Mouse (Mus musculus) limb, embryonic 12.5 days (tissue): ENCODE data around the gene Timp3. TPM values are rescaled to one million over a fixed set of nuclear protein-coding genes. Genes with fewer than 3 reads are reported as not detected.

Experiments
- ATAC-seq: fragments of 200-750 bp; cut with Nextera tagmentation; 2 replicates; pipeline ENCODE4 v1.8.0; 2017; ENCODE audit warnings: low read depth, moderate TSS enrichment; ENCODE audit not compliant: insufficient number of reproducible peaks, insufficient read depth, low FRiP score, low TSS enrichment
- H3K27ac ChIP-seq: fragments of 300-500 bp; sonication (generic); 2 replicates; pipeline ENCODE4 v1.5.1; 2016; ENCODE audit warnings: mild to moderate bottlenecking, moderate library complexity
- H3K27me3 ChIP-seq: fragments of 300-500 bp; sonication (generic); 2 replicates; pipeline ENCODE4 v1.6.1; 2016; ENCODE audit warnings: mild to moderate bottlenecking, moderate library complexity
- H3K36me3 ChIP-seq: fragments of 300-500 bp; sonication (generic); 2 replicates; pipeline ENCODE4 v1.6.1; 2016; ENCODE audit warnings: mild to moderate bottlenecking, moderate library complexity
- H3K4me1 ChIP-seq: fragments of 300-500 bp; sonication (generic); replicated peaks from 2 replicates; pipeline ENCODE4 v1.6.1; 2016
- H3K4me2 ChIP-seq: fragments of 300-500 bp; sonication (generic); 2 replicates; pipeline ENCODE4 v1.6.1; 2016; ENCODE audit warnings: mild to moderate bottlenecking, moderate library complexity
- H3K4me3 ChIP-seq: fragments of 300-500 bp; sonication (generic); replicated peaks from 2 replicates; pipeline ENCODE4 v1.5.1; 2016; ENCODE audit warnings: mild to moderate bottlenecking
- H3K9ac ChIP-seq: fragments of 300-500 bp; sonication (generic); replicated peaks from 2 replicates; pipeline ENCODE4 v1.6.1; 2016; ENCODE audit warnings: mild to moderate bottlenecking, moderate library complexity
- H3K9me3 ChIP-seq: fragments of 300-500 bp; sonication (generic); 2 replicates; pipeline ENCODE4 v1.6.1; 2016; ENCODE audit warnings: mild to moderate bottlenecking, moderate library complexity
- WGBS: fragments of 180-500 bp; shearing (Covaris S2); methylation state at CpG from one replicate; pipeline ENCODE4 v1.1.7; 2016; 5-methylcytosine and 5-hydroxymethylcytosine counted together
- polyA plus RNA-seq: library from polyadenylated mRNA; unstranded; fragments of >200 nt; fragmentation: Nextera tagmentation; extraction: Ambion mirVana; gene quantifications from 2 replicates; pipeline ENCODE4 v1.2.1, GENCODE M21; 2016

The Timp3 gene
- polyA plus RNA-seq, 1 experiment from 2014 or later, result 66.3 TPM

GRCm38 (mm10) chr10:86297307-86297706 is 2.9 kb upstream of the Timp3 start:
- peaks cover 46% of the 10 kb centered on the region for H3K4me1 ChIP-seq

GRCm38 (mm10) chr10:86298326-86298725 is 1.8 kb upstream of the Timp3 start:
- Histone ChIP-seq H3K4me1 (peaks cover 56% of the 10 kb centered on the region), H3K27ac (no peak overlapping the region), H3K9ac (no peak overlapping the region), H3K4me2 (no peak overlapping the region), H3K4me3 (no peak overlapping the region), H3K36me3 (no peaks in the 10 kb centered on the region), H3K27me3 (no peaks in the 10 kb centered on the region; the same call in 1 of the 2 replicates), H3K9me3 (no peaks in the 10 kb centered on the region)
- ATAC-seq, result no peak
- WGBS, result 82% methylated on average over 6 of the region's 6 CpGs

More at GRCm38 (mm10) chr10:86297307-86297706, 2.9 kb upstream of the Timp3 start:
- no peaks in the 10 kb centered on the region for H3K36me3 ChIP-seq
- no peak overlapping the region for H3K9ac ChIP-seq
- H3K9me3 ChIP-seq, result no peaks in the 10 kb centered on the region
- H3K27ac ChIP-seq, result no peak overlapping the region
- no peak overlapping the region for H3K4me2 ChIP-seq
- ATAC-seq, result no peak
- WGBS, result 92% methylated on average over 2 of the region's 2 CpGs
- H3K27me3 ChIP-seq, result no peaks in the 10 kb centered on the region; the same call in 1 of the 2 replicates
- H3K4me3 ChIP-seq, result no peak overlapping the region

GRCm38 (mm10) chr10:86299795-86300194 is 377 bp upstream of the Timp3 start:
- H3K9me3 ChIP-seq, result no peaks in the 10 kb centered on the region
- H3K27ac ChIP-seq, result 0 out of 2 replicates have a peak overlapping the region, but pooled peaks have one; percentile 59
- ATAC-seq, result no peak
- peak overlapping the region; percentile 84 for H3K9ac ChIP-seq
- H3K27me3 ChIP-seq, result no peaks in the 10 kb centered on the region; the same call in 1 of the 2 replicates
- peak overlapping the region; percentile 66 for H3K4me3 ChIP-seq
- peaks cover 57% of the 10 kb centered on the region for H3K4me1 ChIP-seq
- peak overlapping the region; percentile 85 for H3K4me2 ChIP-seq
- 34% methylated on average over 6 of the region's 6 CpGs for WGBS
- no peaks in the 10 kb centered on the region; the same call in 1 of the 2 replicates for H3K36me3 ChIP-seq

GRCm38 (mm10) chr10:86301117-86301490 is 932 bp downstream of the Timp3 start:
- H3K27me3 ChIP-seq, result no peaks in the 10 kb centered on the region; the same call in 1 of the 2 replicates
- peak overlapping the region; percentile 84 for H3K9ac ChIP-seq
- ATAC-seq, result no peak
- H3K9me3 ChIP-seq, result no peaks in the 10 kb centered on the region
- peaks cover 45% of the 10 kb centered on the region for H3K4me1 ChIP-seq
- WGBS, result 2% methylated on average over 9 of the region's 10 CpGs
- H3K36me3 ChIP-seq, result peaks cover 4% of the 10 kb centered on the region; the same call in 1 of the 2 replicates
- H3K4me3 ChIP-seq, result peak overlapping the region; percentile 66
- peak overlapping the region; percentile 82 for H3K27ac ChIP-seq
- peak overlapping the region; percentile 85 for H3K4me2 ChIP-seq

GRCm38 (mm10) chr10:86301593-86302317 is 1.6 kb downstream of the Timp3 start:
- H3K27ac ChIP-seq, result peak overlapping the region; percentile 82
- no peaks in the 10 kb centered on the region; the same call in 1 of the 2 replicates for H3K27me3 ChIP-seq
- H3K4me1 ChIP-seq, result peaks cover 40% of the 10 kb centered on the region
- peak overlapping the region; percentile 84 for H3K9ac ChIP-seq
- no peaks in the 10 kb centered on the region for H3K9me3 ChIP-seq
- peaks cover 10% of the 10 kb centered on the region; the same call in 1 of the 2 replicates for H3K36me3 ChIP-seq
- WGBS, result 13% methylated on average over 4 of the region's 4 CpGs
- peak overlapping the region; percentile 66 for H3K4me3 ChIP-seq
- H3K4me2 ChIP-seq, result peak overlapping the region; percentile 85
- no peak for ATAC-seq

GRCm38 (mm10) chr10:86302318-86302648 is 2.1 kb downstream of the Timp3 start:
- peak overlapping the region; percentile 82 for H3K27ac ChIP-seq
- 61% methylated on average over 4 of the region's 4 CpGs for WGBS
- ATAC-seq, result no peak
- no peaks in the 10 kb centered on the region; the same call in 1 of the 2 replicates for H3K27me3 ChIP-seq
- H3K9me3 ChIP-seq, result no peaks in the 10 kb centered on the region
- H3K36me3 ChIP-seq, result peaks cover 16% of the 10 kb centered on the region
- peaks cover 40% of the 10 kb centered on the region for H3K4me1 ChIP-seq
- peak overlapping the region; percentile 66 for H3K4me3 ChIP-seq
- H3K4me2 ChIP-seq, result peak overlapping the region; percentile 85
- H3K9ac ChIP-seq, result peak overlapping the region; percentile 84

GRCm38 (mm10) chr10:86302761-86303494 is 2.8 kb downstream of the Timp3 start:
- peak overlapping the region; percentile 66 for H3K4me3 ChIP-seq
- H3K4me2 ChIP-seq, result peak overlapping the region; percentile 85
- 22% methylated on average over 8 of the region's 8 CpGs for WGBS
- H3K27ac ChIP-seq, result peak overlapping the region; percentile 1; the same call in 1 of the 2 replicates
- H3K27me3 ChIP-seq, result no peaks in the 10 kb centered on the region; the same call in 1 of the 2 replicates
- H3K4me1 ChIP-seq, result peaks cover 40% of the 10 kb centered on the region
- no peak overlapping the region; the same call in 1 of the 2 replicates for H3K9ac ChIP-seq
- ATAC-seq, result no peak
- H3K36me3 ChIP-seq, result peaks cover 22% of the 10 kb centered on the region
- H3K9me3 ChIP-seq, result no peaks in the 10 kb centered on the region

GRCm38 (mm10) chr10:86303495-86303876 is 3.3 kb downstream of the Timp3 start:
- H3K4me3 ChIP-seq, result peak overlapping the region; percentile 66
- 92% methylated on average over 2 of the region's 2 CpGs for WGBS
- no peak overlapping the region; the same call in 1 of the 2 replicates for H3K9ac ChIP-seq
- peaks cover 40% of the 10 kb centered on the region for H3K4me1 ChIP-seq
- 0 out of 2 replicates have a peak overlapping the region, but pooled peaks have one; percentile 1 for H3K27ac ChIP-seq
- H3K9me3 ChIP-seq, result no peaks in the 10 kb centered on the region
- ATAC-seq, result no peak
- peak overlapping the region; percentile 85 for H3K4me2 ChIP-seq
- H3K36me3 ChIP-seq, result peaks cover 28% of the 10 kb centered on the region
- no peaks in the 10 kb centered on the region for H3K27me3 ChIP-seq

- Histone ChIP-seq H3K4me2 (peak overlapping the region; percentile 15; the same call in 1 of the 2 replicates), H3K4me1 (peaks cover 40% of the 10 kb centered on the region), H3K36me3 (peaks cover 39% of the 10 kb centered on the region), H3K4me3 (no peak overlapping the region), H3K9me3 (no peaks in the 10 kb centered on the region), H3K27me3 (no peaks in the 10 kb centered on the region), H3K27ac (peak overlapping the region; percentile 29; the same call in 1 of the 2 replicates), H3K9ac (peak overlapping the region; percentile 31; the same call in 1 of the 2 replicates)
- WGBS, result 6% methylated on average over 2 of the region's 2 CpGs
- ATAC-seq, result no peak
Observed at GRCm38 (mm10) chr10:86304583-86304982, 4.4 kb downstream of the Timp3 start.

GRCm38 (mm10) chr10:86307235-86307634 is 7.1 kb downstream of the Timp3 start:
- no peak overlapping the region for H3K4me3 ChIP-seq
- WGBS, result 94% methylated on average over 4 of the region's 4 CpGs
- no peak overlapping the region for H3K4me2 ChIP-seq
- H3K9ac ChIP-seq, result no peak overlapping the region
- peaks cover 42% of the 10 kb centered on the region for H3K36me3 ChIP-seq
- H3K27me3 ChIP-seq, result no peaks in the 10 kb centered on the region
- H3K27ac ChIP-seq, result no peak overlapping the region
- no peaks in the 10 kb centered on the region for H3K9me3 ChIP-seq
- H3K4me1 ChIP-seq, result peaks cover 31% of the 10 kb centered on the region
- ATAC-seq, result no peak

GRCm38 (mm10) chr10:86310527-86310926 is 10.4 kb downstream of the Timp3 start:
- H3K27me3 ChIP-seq, result no peaks in the 10 kb centered on the region
- peaks cover 53% of the 10 kb centered on the region for H3K36me3 ChIP-seq
- H3K27ac ChIP-seq, result peak overlapping the region; percentile 41; the same call in 1 of the 2 replicates
- H3K4me2 ChIP-seq, result no peak overlapping the region
- peaks cover 20% of the 10 kb centered on the region for H3K4me1 ChIP-seq
- no peak overlapping the region for H3K4me3 ChIP-seq
- WGBS, result 55% methylated on average over 6 of the region's 6 CpGs
- no peaks in the 10 kb centered on the region for H3K9me3 ChIP-seq
- H3K9ac ChIP-seq, result no peak overlapping the region
- no peak for ATAC-seq
